Mouse (Mus musculus) ES-E14 (cell line): ENCODE data around the gene Bach2. TPM values are rescaled to one million over a fixed set of nuclear protein-coding genes. Genes with fewer than 3 reads are reported as not detected.

Experiments used
- DNase-seq: peaks from one replicate; pipeline ENCODE4 v3.0.0-alpha.2; 2013; ENCODE audit warnings: low read depth, low spot score
- H3K27ac ChIP-seq: 2 replicates; pipeline ENCODE4 v1.5.1; 2012; ENCODE audit warnings: low read depth, mild to moderate bottlenecking, low read length, moderate library complexity, mixed read lengths; ENCODE audit not compliant: poor library complexity, insufficient read depth, severe bottlenecking
- H3K36me3 ChIP-seq: 2 replicates; pipeline ENCODE4 v1.6.1; 2012; ENCODE audit warnings: mild to moderate bottlenecking, low read length, moderate library complexity, mixed read lengths; ENCODE audit not compliant: control insufficient read depth, poor library complexity, insufficient read depth, severe bottlenecking
- H3K4me1 ChIP-seq, 2 experiments: fragments of 150-350 bp in 1 of 2; sonication (generic) in 1 of 2; 2 replicates each; pipeline ENCODE4 v1.6.1; 2012; ENCODE audit warnings: low read length in 2 of 2, mild to moderate bottlenecking in 1 of 2, mixed read lengths in 1 of 2; ENCODE audit not compliant: control insufficient read depth in 2 of 2, insufficient read depth in 2 of 2, poor library complexity in 1 of 2
- H3K4me3 ChIP-seq, 2 experiments: fragments of 150-350 bp in 1 of 2; sonication (generic) in 1 of 2; 2 replicates each; pipeline ENCODE4 v1.5.1; 2012; ENCODE audit warnings: low read length in 2 of 2, low read depth in 1 of 2, mild to moderate bottlenecking in 1 of 2, mixed read lengths in 1 of 2; ENCODE audit not compliant: insufficient read depth in 1 of 2, poor library complexity in 1 of 2, severe bottlenecking in 1 of 2
- H3K9ac ChIP-seq: 2 replicates; pipeline ENCODE4 v1.6.1; 2012; ENCODE audit warnings: low read depth, mild to moderate bottlenecking, low read length, mixed read lengths; ENCODE audit not compliant: poor library complexity, insufficient read depth, severe bottlenecking
- H3K9me3 ChIP-seq: fragments of 150-350 bp; sonication (generic); 2 replicates; pipeline ENCODE4 v1.6.1; 2012; ENCODE audit warnings: low read depth, mild to moderate bottlenecking, low read length; ENCODE audit not compliant: control insufficient read depth, insufficient read depth
- CHD2 ChIP-seq: IDR thresholded peaks from 2 replicates; pipeline ENCODE4 v1.6.1; 2014; ENCODE audit warnings: mild to moderate bottlenecking, low read depth, low read length, inconsistent platforms
- HCFC1 ChIP-seq: IDR thresholded peaks from 2 replicates; pipeline ENCODE4 v1.6.1; 2012; ENCODE audit warnings: low read length, inconsistent platforms, borderline replicate concordance; ENCODE audit not compliant: insufficient read depth
- MAFK ChIP-seq: IDR thresholded peaks from 2 replicates; pipeline ENCODE4 v1.6.1; 2014; ENCODE audit warnings: mild to moderate bottlenecking, low read depth, low read length, inconsistent platforms; ENCODE audit not compliant: insufficient read depth
- ZC3H11A ChIP-seq: IDR thresholded peaks from 2 replicates; pipeline ENCODE4 v1.6.1; 2012; ENCODE audit warnings: low read depth, mild to moderate bottlenecking, inconsistent platforms, low read length, borderline replicate concordance
- ZNF384 ChIP-seq: IDR thresholded peaks from 2 replicates; pipeline ENCODE4 v1.6.1; 2012; ENCODE audit warnings: low read depth, low read length, inconsistent platforms
- in situ Hi-C, 2 experiments: fragments of 600-800 bp; cut with MboI; formaldehyde crosslinking; loops; one replicate each; pipeline ENCODE4 v1.15.1; 2025; ENCODE audit warnings: low sequenced_read_pairs in 2 of 2, inconsistent platforms in 1 of 2; ENCODE audit not compliant: unreplicated experiment in 2 of 2
- total RNA-seq: library from RNA; depleted of rRNA; stranded (reverse); fragments of 300-350 nt; gene quantifications from 2 replicates; pipeline ENCODE4 v1.2.3, GENCODE M21; 2012

Bach2 gene
- total RNA-seq, 1 experiment, result 3.3 TPM

GRCm38 (mm10) chr4:32423667-32424066 lies 185.1 kb downstream of the Bach2 start:
- Histone ChIP-seq H3K4me3 (no peak overlapping the region), H3K9me3 (no peaks in the 10 kb centered on the region), H3K4me1 (no peaks in the 10 kb centered on the region), H3K36me3 (no peaks in the 10 kb centered on the region), H3K27ac (no peak overlapping the region), H3K9ac (no peak overlapping the region)
- no peak for TF ChIP-seq HCFC1
- no peak for DNase-seq
- in situ Hi-C loops, result no loop called here

DNA sequence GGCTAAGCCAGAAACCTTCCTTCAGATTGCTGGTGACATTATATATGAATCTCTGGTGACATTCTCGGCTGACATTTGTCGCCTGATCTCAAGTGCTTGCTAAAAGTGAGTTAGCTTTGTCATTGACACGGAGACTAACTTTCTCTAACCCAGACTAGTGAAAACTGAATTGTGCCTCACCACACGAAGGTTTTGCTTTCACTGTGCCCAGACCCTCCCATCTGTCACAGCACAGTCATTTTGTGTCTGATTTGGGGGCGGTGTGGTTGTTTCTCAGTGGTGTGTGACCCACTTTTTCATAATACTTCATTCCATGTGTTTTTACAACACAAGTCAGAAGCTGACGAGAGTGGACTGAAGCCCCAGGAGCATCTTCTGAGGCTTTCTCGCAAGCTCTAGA lies 185.8 kb downstream of the Bach2 start:
- no peak for TF ChIP-seq ZNF384
- no peak for TF ChIP-seq HCFC1
- no peak for TF ChIP-seq MAFK
- no peak for TF ChIP-seq ZC3H11A
- TF ChIP-seq CHD2, result no peak
- H3K4me1 ChIP-seq, result no peaks in the 10 kb centered on the region
- in situ Hi-C loops, result no loop called here
- no peak overlapping the region for H3K27ac ChIP-seq
- no peak for DNase-seq
- H3K4me3 ChIP-seq, result no peak overlapping the region
- no peak overlapping the region for H3K9ac ChIP-seq
- H3K9me3 ChIP-seq, result no peaks in the 10 kb centered on the region
- H3K36me3 ChIP-seq, result no peaks in the 10 kb centered on the region

- Histone ChIP-seq H3K36me3 (no peaks in the 10 kb centered on the region), H3K4me3 (no peak overlapping the region), H3K9me3 (no peaks in the 10 kb centered on the region), H3K27ac (no peak overlapping the region), H3K9ac (no peak overlapping the region), H3K4me1 (no peaks in the 10 kb centered on the region)
- in situ Hi-C loops, result no loop called here
- DNase-seq, result no peak
- TF ChIP-seq MAFK, result no peak
These were observed 186.5 kb downstream of the Bach2 start for GRCm38 (mm10) chr4:32425060-32425459.

- Histone ChIP-seq H3K9ac (no peak overlapping the region), H3K4me3 (no peak overlapping the region), H3K4me1 (no peaks in the 10 kb centered on the region), H3K9me3 (no peaks in the 10 kb centered on the region), H3K36me3 (no peaks in the 10 kb centered on the region), H3K27ac (no peak overlapping the region)
- in situ Hi-C loops, result no loop called here
- TF ChIP-seq ZC3H11A, result no peak
- TF ChIP-seq HCFC1, result no peak
- TF ChIP-seq ZNF384, result no peak
- TF ChIP-seq MAFK, result no peak
- no peak for TF ChIP-seq CHD2
- DNase-seq, result no peak
These were observed 187.0 kb downstream of the Bach2 start for GRCm38 (mm10) chr4:32425641-32426040.

DNA sequence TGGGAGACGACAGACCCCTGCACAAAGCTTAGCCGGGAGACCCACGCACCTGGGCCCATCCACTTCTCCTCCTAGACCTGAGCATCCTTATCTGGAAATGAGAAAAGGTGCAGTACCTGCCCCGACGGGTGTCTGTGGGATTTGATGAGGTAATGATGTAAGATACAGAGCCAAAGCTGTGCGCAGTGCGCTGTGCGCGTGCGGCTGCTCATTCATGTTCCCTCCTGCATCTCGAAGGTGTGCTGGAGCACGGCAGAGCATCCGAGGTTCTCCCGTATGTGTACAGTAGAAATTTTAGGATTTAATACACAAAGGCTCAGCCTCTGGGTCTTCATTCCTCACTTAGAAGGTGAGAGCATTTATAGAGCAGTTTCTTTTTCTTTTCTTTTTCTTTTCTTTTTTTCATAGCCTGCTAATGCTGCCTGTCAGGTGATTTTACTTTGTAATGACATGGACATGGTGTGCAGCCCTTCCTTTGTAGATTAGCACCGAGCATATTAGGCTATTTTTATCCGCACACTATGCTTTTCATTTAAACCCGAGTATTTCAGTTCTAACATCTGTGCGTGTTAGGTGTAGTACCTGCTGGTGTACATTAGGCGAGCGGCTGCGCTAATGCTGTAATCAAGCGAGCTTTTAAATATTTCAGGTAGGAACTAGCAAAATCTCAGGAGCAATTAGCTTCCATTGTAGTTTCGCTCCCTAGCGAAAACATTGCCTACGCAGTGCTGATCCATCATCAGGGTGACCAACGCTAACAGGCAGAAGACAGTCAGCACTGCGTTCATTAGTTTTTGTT lies 188.4 kb downstream of the Bach2 start:
- H3K36me3 ChIP-seq, result no peaks in the 10 kb centered on the region
- in situ Hi-C loops, result no loop called here
- DNase-seq, result no peak
- TF ChIP-seq HCFC1, result no peak
- TF ChIP-seq ZNF384, result no peak
- no peak for TF ChIP-seq MAFK
- TF ChIP-seq CHD2, result no peak
- no peak for TF ChIP-seq ZC3H11A
- no peaks in the 10 kb centered on the region for H3K9me3 ChIP-seq
- no peak overlapping the region for H3K4me3 ChIP-seq
- no peak overlapping the region for H3K27ac ChIP-seq
- no peak overlapping the region for H3K9ac ChIP-seq
- H3K4me1 ChIP-seq, result no peaks in the 10 kb centered on the region
